Mouse (Mus musculus) cortical plate, adult 2 months (tissue): ENCODE measurements at regions not wholly inside any gene's neighbourhood (a gene's known extent, or its start where the extent isn't known, plus 50 kb on each side); places are given as distances from the start of the nearest gene placed in this dataset.

Source experiments
- CTCF ChIP-seq: fragments of 200-500 bp; IDR thresholded peaks from 2 replicates; pipeline ENCODE4 v1.5.1; 2011; ENCODE audit warnings: mild to moderate bottlenecking, control low read depth, low read length; ENCODE audit not compliant: insufficient read depth; ENCODE audit errors: extremely low read depth
- POLR2A ChIP-seq: fragments of 200-500 bp; IDR thresholded peaks from 2 replicates; pipeline ENCODE4 v1.6.1; 2011; ENCODE audit warnings: mild to moderate bottlenecking, low read length, control low read depth; ENCODE audit not compliant: insufficient read depth; ENCODE audit errors: extremely low read depth

- no peak for TF ChIP-seq CTCF
- no peak for TF ChIP-seq POLR2A
These were observed 60.4 kb upstream of the Scaf11 start for GRCm38 (mm10) chr15:96521125-96521455.
